Mouse (Mus musculus) left cerebral cortex, postnatal 36 days (tissue): Measurements from ENCODE around the gene Vegfb. TPM values are rescaled to one million over a fixed set of nuclear protein-coding genes. Genes with fewer than 3 reads are reported as not detected.
A peak's percentile ranks its signal among the peaks of the same experiment; 100 is the strongest.
"Not testable (repeated sequence)": the region's sequence is repeated elsewhere in the genome, so short reads cannot be mapped to it uniquely, and the experiment has no call there.

Experiments used
- DNase-seq, 2 experiments: peaks; one replicate each; pipeline ENCODE4 v3.0.0; 2021 to 2022; ENCODE audit warnings: low spot score in 2 of 2, mixed read lengths in 1 of 2
- intact Hi-C: fragments of 180-260 bp; cut with DNase I; formaldehyde crosslinking; loops from one replicate; pipeline ENCODE4 v1.15.1; 2025
- total RNA-seq, 2 experiments: library from RNA; stranded (reverse); gene quantifications; 2 replicates each; pipeline ENCODE4 v1.2.3; 2021

The Vegfb gene
- total RNA-seq, 2 experiments from 2014 or later, result 88.0 to 104 TPM

- intact Hi-C loops, result no loop called here
- no peak for DNase-seq
Observed at GRCm38 (mm10) chr19:6993011-6993770, 5.7 kb upstream of the Vegfb start.

GRCm38 (mm10) chr19:6992011-6992858, 4.8 kb upstream of the Vegfb start, which contains the start of gene Dnajc4:
Gene Dnajc4 (minus strand): TSS chr19:6992572.
- intact Hi-C loops, result no loop called here
- peak; percentile 91 to 92 for DNase-seq

DNA sequence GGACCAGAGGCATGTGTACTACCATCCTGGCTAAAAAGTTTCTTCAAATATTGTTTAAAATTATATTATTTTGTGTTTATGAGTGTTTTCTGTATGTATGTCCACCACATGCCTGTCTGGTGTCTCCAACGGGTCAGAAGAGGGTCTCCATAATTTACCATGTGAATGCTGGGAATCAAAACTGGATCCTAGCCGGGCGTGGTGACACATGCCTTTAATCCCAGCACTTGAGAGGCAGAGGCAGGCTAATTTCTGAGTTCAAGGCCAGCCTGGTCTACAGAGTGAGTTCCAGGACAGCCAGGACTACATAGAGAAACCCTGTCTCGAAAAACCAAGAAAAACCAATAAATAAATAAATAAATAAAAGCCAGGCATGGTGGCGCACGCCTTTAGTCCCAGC, 3.7 kb upstream of the Vegfb start:
- DNase-seq, intact Hi-C loops: not testable (repeated sequence)

- DNase-seq, result no peak
- intact Hi-C loops, result no loop called here
Observed at GRCm38 (mm10) chr19:6990712-6991111, 3.3 kb upstream of the Vegfb start.

DNA sequence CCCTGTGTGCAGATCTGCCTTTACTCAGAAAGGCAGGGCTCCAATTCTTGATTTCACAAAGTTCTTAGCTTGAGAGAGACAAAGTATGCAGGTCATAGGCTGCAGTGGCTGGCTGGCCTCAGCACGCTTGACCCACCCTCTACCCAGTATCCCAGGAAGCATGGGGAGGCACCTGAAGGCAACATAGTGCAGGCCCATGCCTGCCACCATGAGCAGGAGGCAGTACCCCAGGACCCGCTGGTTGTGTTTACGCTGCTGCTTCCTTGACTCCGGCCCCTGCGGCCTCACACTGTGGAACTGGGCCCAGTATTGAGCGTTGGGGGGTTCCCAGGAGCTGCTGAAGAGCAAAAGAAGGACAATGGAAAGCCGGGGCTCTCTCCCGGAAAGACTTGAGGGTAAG, 1.8 kb upstream of the Vegfb start:
- intact Hi-C loops, result no loop called here
- DNase-seq, result no peak

DNA sequence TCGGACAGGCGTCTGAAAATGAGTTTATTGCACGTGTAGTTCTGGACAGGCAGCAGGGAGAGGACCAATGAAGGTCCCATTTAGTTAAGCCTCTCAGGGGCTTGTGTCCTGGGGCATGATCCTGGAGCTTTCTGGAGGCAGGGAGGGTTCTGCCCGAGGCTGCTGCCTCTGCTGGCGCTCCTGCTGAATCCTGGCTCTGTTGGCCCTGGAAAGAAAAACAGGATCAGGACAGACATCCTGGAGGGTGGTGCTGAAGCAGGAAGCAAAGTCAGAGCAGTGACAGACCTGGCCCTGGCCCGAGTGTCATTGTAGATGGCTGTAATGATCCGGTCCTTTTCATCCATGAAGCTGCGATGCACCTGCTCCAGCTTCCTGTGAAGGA, 444 bp upstream of the Vegfb start:
- no peak for DNase-seq

DNA sequence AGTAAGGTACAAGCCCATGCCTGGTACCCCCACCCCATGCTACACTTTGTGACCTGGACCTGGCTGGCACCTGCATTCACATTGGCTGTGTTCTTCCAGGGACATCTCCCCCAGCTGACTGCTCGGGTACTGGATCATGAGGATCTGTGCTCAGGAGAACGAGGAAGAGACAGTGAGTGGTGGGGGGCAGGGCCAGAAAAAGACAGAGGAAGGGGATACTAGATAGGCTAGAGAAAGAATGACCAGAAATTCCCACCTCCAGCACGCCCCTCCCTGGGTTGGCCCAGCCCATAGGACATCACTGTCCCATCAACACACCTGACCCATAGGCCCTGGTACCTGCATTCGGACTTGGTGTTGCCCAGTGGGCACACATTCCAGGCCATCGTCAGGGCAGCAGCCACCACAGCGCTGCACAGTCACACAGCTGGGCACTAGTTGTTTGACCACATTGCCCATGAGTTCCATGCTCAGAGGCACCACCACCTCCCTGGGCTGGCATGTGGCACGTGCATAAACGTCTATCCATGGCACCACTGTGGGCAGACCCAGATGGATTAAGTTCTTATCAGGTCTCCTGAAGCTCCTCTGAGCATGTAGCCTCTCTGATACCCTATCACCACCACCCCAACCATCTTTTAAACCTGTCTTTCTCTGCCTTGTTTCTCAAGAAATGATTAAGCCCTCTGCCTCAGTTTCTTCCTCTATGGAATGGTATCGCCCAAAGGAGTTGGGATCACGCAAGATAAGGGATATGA, 1.3 kb downstream of the Vegfb start:
- intact Hi-C loops, result no loop called here

More for the DNA sequence above, 444 bp upstream of the Vegfb start:
- intact Hi-C loops, result no loop called here

GRCm38 (mm10) chr19:6985300-6985699, 2.2 kb downstream of the Vegfb start:
- no peak for DNase-seq
- intact Hi-C loops, result no loop called here

More for the DNA sequence above, 1.3 kb downstream of the Vegfb start:
- no peak for DNase-seq

GRCm38 (mm10) chr19:6983621-6984020, 3.8 kb downstream of the Vegfb start:
- no peak for DNase-seq

DNA sequence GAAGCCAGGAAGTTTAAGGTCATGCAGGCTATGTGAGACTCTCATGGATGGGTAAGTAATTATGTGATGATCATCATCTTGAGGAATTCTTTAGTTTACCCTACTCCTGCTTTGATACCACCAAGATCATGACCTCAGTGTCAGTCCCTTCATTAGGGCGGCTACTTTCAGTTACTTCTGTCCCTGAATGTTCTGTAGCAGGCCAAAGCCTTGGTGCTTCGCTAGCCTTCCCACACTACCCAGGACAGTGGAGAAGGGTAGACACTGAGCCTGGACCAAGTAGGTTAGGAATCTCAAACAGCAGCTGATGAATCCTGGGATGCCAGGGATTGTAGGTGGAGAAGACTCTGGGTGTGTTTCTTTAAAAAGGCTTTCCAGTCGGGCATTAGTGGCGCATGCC, 6.0 kb downstream of the Vegfb start:
- intact Hi-C loops, result no loop called here
- no peak for DNase-seq

More at GRCm38 (mm10) chr19:6983621-6984020, 3.8 kb downstream of the Vegfb start:
- intact Hi-C loops, result no loop called here

DNA sequence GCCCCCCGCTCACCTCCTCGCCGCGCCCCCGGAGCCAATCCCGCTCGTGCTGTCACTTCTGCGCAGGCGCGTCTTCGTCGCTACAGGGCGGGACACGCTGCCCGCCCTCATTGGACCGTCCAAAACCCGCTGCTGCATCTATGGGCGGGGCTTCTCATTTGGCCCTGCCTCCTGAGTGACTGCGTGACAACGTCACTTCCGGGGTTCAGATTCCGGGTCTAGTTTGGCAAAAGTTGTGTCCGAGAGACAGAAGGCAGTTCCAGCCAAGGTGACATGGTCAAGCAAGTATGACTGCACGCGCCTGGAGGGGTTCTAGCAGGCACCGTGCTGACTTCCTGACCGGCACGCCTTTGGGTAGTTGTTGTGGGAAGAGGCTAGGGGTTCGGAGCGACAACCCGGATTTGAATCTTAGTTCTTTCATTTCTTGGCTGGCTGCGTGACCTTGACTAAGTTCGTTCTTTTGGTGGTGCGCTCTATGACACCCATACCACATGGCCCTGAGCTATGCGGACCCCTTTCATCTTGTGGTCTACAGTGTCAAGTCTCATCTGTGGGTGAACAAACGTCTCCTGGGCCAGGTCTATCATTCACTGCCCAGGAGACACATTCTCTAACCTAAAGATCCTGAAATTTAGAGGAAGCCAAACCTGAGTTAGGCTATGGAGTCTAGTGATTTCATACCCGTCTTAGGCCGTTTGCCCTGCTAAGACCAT, 6.9 kb downstream of the Vegfb start, which contains the start of gene Fkbp2:
Gene Fkbp2 (minus strand): TSS at position 121 of the 713 bp plus-strand sequence.
- DNase-seq, result peak; percentile 99
- intact Hi-C loops, result no loop called here

GRCm38 (mm10) chr19:6979486-6980380, 7.7 kb downstream of the Vegfb start:
- intact Hi-C loops, result loop anchor here (2.0 kb wide), 1 partner anchor 59 kb away; the partner anchor contains the start of gene Esrra
- DNase-seq, result peak; percentile 98 to 99

DNA sequence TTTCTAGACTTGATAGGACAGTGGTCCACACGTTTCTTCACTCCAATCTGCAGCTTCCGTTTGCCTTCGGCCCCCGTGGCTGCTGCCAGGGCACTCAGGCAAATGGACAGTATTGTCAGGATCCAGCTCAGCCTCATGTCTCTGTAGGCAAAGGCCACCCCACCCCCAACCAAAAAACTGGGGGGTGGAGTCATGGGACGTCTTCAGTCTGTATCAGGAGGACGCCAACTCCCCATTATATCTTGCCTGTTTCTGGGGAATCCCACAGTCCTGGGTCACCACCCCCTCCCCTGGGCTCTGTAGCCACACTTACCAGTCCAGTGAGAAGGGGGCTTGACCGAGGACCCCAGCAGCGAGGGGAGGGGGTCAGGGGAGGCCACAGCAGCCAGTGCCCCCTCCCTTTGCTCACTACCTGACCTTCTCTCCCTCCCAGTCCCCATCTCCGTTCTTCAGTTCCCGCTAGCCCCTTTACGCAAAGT, 8.4 kb downstream of the Vegfb start:
- DNase-seq, result peak in 1 of 2 experiments; percentile 32
- intact Hi-C loops, result loop anchor here (2.0 kb wide), 1 partner anchor 58 kb away; the partner anchor contains the start of gene Esrra

DNA sequence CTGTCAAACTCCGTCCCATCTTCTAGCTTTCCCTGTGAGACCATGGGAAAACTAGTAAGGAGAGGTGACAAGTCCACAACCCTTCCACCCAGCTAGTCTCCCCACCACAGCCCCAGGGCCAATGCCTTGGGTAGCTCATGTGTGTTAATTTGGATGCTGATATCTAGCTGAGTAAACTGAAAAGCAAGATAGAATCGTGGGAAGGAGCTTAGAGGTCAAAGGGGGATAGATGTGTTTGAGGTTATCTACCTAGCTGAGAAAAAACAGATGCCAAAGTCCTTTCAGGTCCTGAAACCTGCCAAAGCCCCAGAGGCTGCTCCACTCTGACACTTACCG, 8.8 kb downstream of the Vegfb start:
- DNase-seq, result no peak
- intact Hi-C loops, result loop anchor here (2.0 kb wide), 1 partner anchor 58 kb away; the partner anchor contains the start of gene Esrra

- intact Hi-C loops, result loop anchor here (2.0 kb wide), 1 partner anchor 57 kb away; the partner anchor contains the start of gene Esrra
- DNase-seq, result no peak
Observed at GRCm38 (mm10) chr19:6977759-6978638, 9.5 kb downstream of the Vegfb start.

- intact Hi-C loops, result no loop called here
- DNase-seq, result peak in 1 of 2 experiments; percentile 46
Observed at GRCm38 (mm10) chr19:6975537-6976521, 11.6 kb downstream of the Vegfb start, which contains the start of gene Plcb3. Gene Plcb3 (minus strand): TSS chr19:6976470.
